Mouse (Mus musculus): ENCODE measurements around the gene Olfr522. TPM values are rescaled to one million over a fixed set of nuclear protein-coding genes. Genes with fewer than 3 reads are reported as not detected.

Gene Olfr522
- polyA plus RNA-seq, 1 experiment from 2014 or later, result not detected

Other genes starting within 250 kb of the Olfr522 start
- 0.23 TPM in 1 of 2 replicates, not detected in the other for gene Utf1, start 221.0 kb downstream of the Olfr522 start, polyA plus RNA-seq (2014; fragmentation: Nextera tagmentation; extraction: Ambion mirVana)
- 0.34 and 0.55 TPM in 2 replicates for gene 6430531B16Rik, start 186.0 kb downstream of the Olfr522 start, polyA plus RNA-seq (2014; fragmentation: Nextera tagmentation; extraction: Ambion mirVana)
- 0.85 and 1.6 TPM in 2 replicates for gene Adam8, start 172.2 kb downstream of the Olfr522 start, polyA plus RNA-seq (2014; fragmentation: Nextera tagmentation; extraction: Ambion mirVana)
- 46.2 and 47.5 TPM in 2 replicates for gene Zfp511, start 128.4 kb downstream of the Olfr522 start, polyA plus RNA-seq (2014; fragmentation: Nextera tagmentation; extraction: Ambion mirVana)
- 40.6 and 62.9 TPM in 2 replicates for gene Tubgcp2, start 128.1 kb downstream of the Olfr522 start, polyA plus RNA-seq (2014; fragmentation: Nextera tagmentation; extraction: Ambion mirVana)
- gene Msx3, start 115.7 kb downstream of the Olfr522 start, polyA plus RNA-seq (2014; fragmentation: Nextera tagmentation; extraction: Ambion mirVana), result not detected in 2 replicates
- gene Caly, start 82.2 kb downstream of the Olfr522 start, polyA plus RNA-seq (2014; fragmentation: Nextera tagmentation; extraction: Ambion mirVana), result 0.91 TPM in 2 replicates
- gene Prap1, start 71.4 kb downstream of the Olfr522 start, polyA plus RNA-seq (2014; fragmentation: Nextera tagmentation; extraction: Ambion mirVana), result 0.38 TPM in 1 of 2 replicates, not detected in the other
- gene Fuom, start 62.3 kb downstream of the Olfr522 start, polyA plus RNA-seq (2014; fragmentation: Nextera tagmentation; extraction: Ambion mirVana), result 32.4 and 36.2 TPM in 2 replicates
- gene Paox, start 49.0 kb downstream of the Olfr522 start, polyA plus RNA-seq (2014; fragmentation: Nextera tagmentation; extraction: Ambion mirVana), result 20.7 and 24.8 TPM in 2 replicates
- gene Echs1, start 48.3 kb downstream of the Olfr522 start, polyA plus RNA-seq (2014; fragmentation: Nextera tagmentation; extraction: Ambion mirVana), result 186 and 199 TPM in 2 replicates
- gene Mtg1, start 27.2 kb downstream of the Olfr522 start, polyA plus RNA-seq (2014; fragmentation: Nextera tagmentation; extraction: Ambion mirVana), result 25.9 and 30.8 TPM in 2 replicates
- gene Sprn, start 9.9 kb downstream of the Olfr522 start, polyA plus RNA-seq (2014; fragmentation: Nextera tagmentation; extraction: Ambion mirVana), result 0.13 and 0.14 TPM in 2 replicates
- not detected in 2 replicates for gene Olfr523, start 8.5 kb upstream of the Olfr522 start, polyA plus RNA-seq (2014; fragmentation: Nextera tagmentation; extraction: Ambion mirVana)
- gene Olfr524, start 41.2 kb upstream of the Olfr522 start, polyA plus RNA-seq (2014; fragmentation: Nextera tagmentation; extraction: Ambion mirVana), result not detected in 2 replicates
- not detected in 2 replicates for gene Cd163l1, start 53.5 kb upstream of the Olfr522 start, polyA plus RNA-seq (2014; fragmentation: Nextera tagmentation; extraction: Ambion mirVana)
- not detected in 2 replicates for gene 5830411N06Rik, start 82.5 kb upstream of the Olfr522 start, polyA plus RNA-seq (2014; fragmentation: Nextera tagmentation; extraction: Ambion mirVana)
- gene Olfr525, start 156.1 kb upstream of the Olfr522 start, polyA plus RNA-seq (2014; fragmentation: Nextera tagmentation; extraction: Ambion mirVana), result not detected in 2 replicates
- not detected in 2 replicates for gene Olfr527, start 169.3 kb upstream of the Olfr522 start, polyA plus RNA-seq (2014; fragmentation: Nextera tagmentation; extraction: Ambion mirVana)
- not detected in 2 replicates for gene Olfr60, start 196.9 kb upstream of the Olfr522 start, polyA plus RNA-seq (2014; fragmentation: Nextera tagmentation; extraction: Ambion mirVana)
- gene Olfr530, start 211.6 kb upstream of the Olfr522 start, polyA plus RNA-seq (2014; fragmentation: Nextera tagmentation; extraction: Ambion mirVana), result not detected in 2 replicates
- gene Olfr531, start 238.2 kb upstream of the Olfr522 start, polyA plus RNA-seq (2014; fragmentation: Nextera tagmentation; extraction: Ambion mirVana), result not detected in 2 replicates